Comparison of ENCODE assay signal across 30 mouse cellular contexts in the genomic region with DNA sequence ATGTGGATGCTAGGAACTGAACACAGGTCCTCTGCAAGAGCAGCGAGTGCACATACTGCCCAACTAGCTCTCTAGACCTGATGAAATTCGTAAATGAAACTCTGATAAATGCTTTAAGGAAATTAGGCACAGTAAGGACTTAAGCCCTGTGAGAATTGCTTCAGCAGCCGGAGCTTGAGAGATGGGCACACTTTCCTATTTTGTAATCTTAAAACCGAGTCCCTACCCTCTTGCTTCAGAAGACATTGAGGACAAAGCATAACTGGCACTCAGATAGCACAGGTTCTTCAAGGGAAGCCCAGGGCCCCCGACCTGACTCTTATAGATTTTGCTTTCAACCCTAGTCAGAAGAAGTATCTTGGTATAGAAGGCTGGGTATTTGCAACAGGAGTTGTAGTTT. TPM values are rescaled to one million over a fixed set of nuclear protein-coding genes. Genes with fewer than 3 reads are reported as not detected.
"Had no signal": no experiment of that assay in that cellular context is flagged by ENCODE, and none has a peak within 500 bp of the region (broad histone marks: within the 10 kb centered on the region; RNA-seq: fewer than 3 reads in every experiment).

No protein-coding gene starts in this region.

- DNase-seq: kidney, adult 2 months; kidney, postnatal 25 days; layer of hippocampus, adult 9-11 months; lung, adult 2 months; lung, postnatal 14 days; lung, postnatal 4 days; midbrain, embryonic 14.5 days; right cerebral cortex, adult 18-20 months; right cerebral cortex, postnatal 14 days; spleen, adult 18-20 months; thymus, postnatal 25 days had no signal

- H3K4me1 ChIP-seq: limb, embryonic 13.5 days; neural tube, embryonic 12.5 days; neural tube, embryonic 15.5 days; stomach, embryonic 15.5 days had no signal

- H3K4me3 ChIP-seq: layer of hippocampus, adult 2 months; limb, embryonic 10.5 days; limb, embryonic 13.5 days; megakaryocyte, embryonic 14.5 days; midbrain, embryonic 10.5 days; neural tube, embryonic 12.5 days; neural tube, embryonic 15.5 days; stomach, embryonic 15.5 days had no signal

- H3K36me3 ChIP-seq: limb, embryonic 10.5 days; limb, embryonic 13.5 days; midbrain, embryonic 10.5 days; neural tube, embryonic 12.5 days; neural tube, embryonic 15.5 days; stomach, embryonic 15.5 days had no signal

- H3K27me3 ChIP-seq: stomach, embryonic 15.5 days had no signal

- H3K27ac ChIP-seq: kidney, postnatal 0 days; layer of hippocampus, adult 2 months; limb, embryonic 10.5 days; limb, embryonic 13.5 days; liver, embryonic 14.5 days; midbrain, embryonic 10.5 days; neural tube, embryonic 12.5 days; neural tube, embryonic 15.5 days; stomach, embryonic 15.5 days had no signal

- ATAC-seq: intestine, postnatal 0 days had no signal

- H3K4me2 ChIP-seq: limb, embryonic 13.5 days; neural tube, embryonic 12.5 days; neural tube, embryonic 15.5 days; stomach, embryonic 15.5 days had no signal

- H3K9me3 ChIP-seq: limb, embryonic 10.5 days; limb, embryonic 13.5 days; megakaryocyte, embryonic 14.5 days; midbrain, embryonic 10.5 days; neural tube, embryonic 12.5 days; neural tube, embryonic 15.5 days; stomach, embryonic 15.5 days had no signal

- H3K9ac ChIP-seq: limb, embryonic 13.5 days; liver, embryonic 14.5 days; neural tube, embryonic 12.5 days; neural tube, embryonic 15.5 days; stomach, embryonic 15.5 days had no signal

RNA-seq across cellular contexts. Expression of gene Cxcl17, which starts 14.5 kb away (rescaled TPM):
- total RNA-seq: layer of hippocampus, adult 2 months; layer of hippocampus, postnatal 25 days; left cerebral cortex, adult 18-20 months; left cerebral cortex, postnatal 25 days; liver, adult 2 months had no signal
- polyA plus RNA-seq: liver, adult 2 months; liver, embryonic 14.5 days; lung, embryonic 16.5 days had no signal

RNA-seq across cellular contexts. Expression of gene Cnfn, which starts 57.6 kb away (rescaled TPM):
- total RNA-seq: layer of hippocampus, adult 2 months; layer of hippocampus, postnatal 25 days; left cerebral cortex, adult 18-20 months; left cerebral cortex, postnatal 25 days; liver, adult 2 months had no signal
- polyA plus RNA-seq: kidney, adult 2 months; kidney, embryonic 14.5 days; kidney, postnatal 0 days; large intestine, adult 2 months; limb, embryonic 10.5 days; liver, adult 2 months; liver, embryonic 14.5 days; midbrain, embryonic 10.5 days; midbrain, embryonic 14.5 days; neural tube, embryonic 12.5 days; urinary bladder, adult 2 months had no signal
